Mouse (Mus musculus): ENCODE data around the gene Lilr4b. TPM values are rescaled to one million over a fixed set of nuclear protein-coding genes. Genes with fewer than 3 reads are reported as not detected.
"Not testable (repeated sequence)": the region's sequence is repeated elsewhere in the genome, so short reads cannot be mapped to it uniquely, and the experiment has no call there.

The Lilr4b gene
- polyA plus RNA-seq, 1 experiment from 2014 or later: 4.4 TPM

- no peak overlapping the region for H3K4me3 ChIP-seq (ENCODE audit: low read depth, low read length)
- H3K27me3 ChIP-seq (ENCODE audit: insufficient read depth, low read length): no peaks in the 10 kb centered on the region
- H3K4me2 ChIP-seq (ENCODE audit: low read depth, low read length): no peak overlapping the region
- no peaks in the 10 kb centered on the region for H3K9me3 ChIP-seq (ENCODE audit: low read length)
- no peaks in the 10 kb centered on the region for H3K36me3 ChIP-seq (replicated peaks; ENCODE audit: insufficient read depth, low read length)
- no peak overlapping the region for H3K9ac ChIP-seq (replicated peaks)
- peak overlapping the region; percentile 76 for H3K27ac ChIP-seq (ENCODE audit: low read depth)
- WGBS (ENCODE audit: insufficient replicate concordance): 31% methylated on average over 1 of the region's 1 CpGs
- TF ChIP-seq CTCF (IDR thresholded peaks at IDR 0.05; ENCODE audit: low read depth): no peak
- TF ChIP-seq EP300 (IDR thresholded peaks at IDR 0.05; ENCODE audit: low read depth): no peak
- ATAC-seq (peak; percentile 34), DNase-seq (no peak)
- 0 out of 2 replicates have a peak, but pooled peaks cover 2% of the 10 kb centered on the region for H3K4me1 ChIP-seq (ENCODE audit: insufficient read depth)
These were observed 24.7 kb upstream of the Lilr4b start for GRCm38 (mm10) chr10:51455762-51456161.

- Histone ChIP-seq H3K4me2 (ENCODE audit: low read depth, low read length) (no peak overlapping the region), H3K4me3 (ENCODE audit: low read depth, low read length) (no peak overlapping the region), H3K9ac (replicated peaks) (no peak overlapping the region), H3K27me3 (ENCODE audit: insufficient read depth, low read length) (no peaks in the 10 kb centered on the region), H3K36me3 (replicated peaks; ENCODE audit: insufficient read depth, low read length) (no peaks in the 10 kb centered on the region), H3K27ac (ENCODE audit: low read depth) (peak overlapping the region; percentile 76), H3K4me1 (ENCODE audit: insufficient read depth) (0 out of 2 replicates have a peak, but pooled peaks cover 2% of the 10 kb centered on the region), H3K9me3 (ENCODE audit: low read length) (no peaks in the 10 kb centered on the region)
- 40% methylated on average over 4 of the region's 4 CpGs for WGBS (ENCODE audit: insufficient replicate concordance)
- ATAC-seq (no peak), DNase-seq (no peak)
- TF ChIP-seq CTCF (IDR thresholded peaks at IDR 0.05; ENCODE audit: low read depth) (no peak), EP300 (IDR thresholded peaks at IDR 0.05; ENCODE audit: low read depth) (no peak)
These were observed 24.1 kb upstream of the Lilr4b start for GRCm38 (mm10) chr10:51456369-51456768.

GRCm38 (mm10) chr10:51463800-51464199, 16.6 kb upstream of the Lilr4b start:
- not testable (repeated sequence) for ATAC-seq; H3K27ac ChIP-seq (ENCODE audit: low read depth); DNase-seq; H3K4me3 ChIP-seq (ENCODE audit: low read depth, low read length); H3K36me3 ChIP-seq (replicated peaks; ENCODE audit: insufficient read depth, low read length); H3K9me3 ChIP-seq (ENCODE audit: low read length); H3K9ac ChIP-seq (replicated peaks); H3K4me2 ChIP-seq (ENCODE audit: low read depth, low read length); H3K27me3 ChIP-seq (ENCODE audit: insufficient read depth, low read length); H3K4me1 ChIP-seq (ENCODE audit: insufficient read depth)
- WGBS (ENCODE audit: insufficient replicate concordance): 71% methylated on average over 4 of the region's 4 CpGs

- no CpG with 5 or more reads among the region's 2 CpGs for WGBS (ENCODE audit: insufficient replicate concordance)
- Histone ChIP-seq H3K4me2 (ENCODE audit: low read depth, low read length) (peak within 1 kb of the TSS; percentile 1; the same call in 1 of the 2 replicates), H3K4me3 (ENCODE audit: low read depth, low read length) (peak within 1 kb of the TSS; percentile 6; the same call in 1 of the 2 replicates), H3K27ac (ENCODE audit: low read depth) (0 out of 2 replicates have a peak within 1 kb of the TSS, but pooled peaks have one; percentile 22)
- not testable (repeated sequence) for H3K27me3 ChIP-seq (ENCODE audit: insufficient read depth, low read length); H3K4me1 ChIP-seq (ENCODE audit: insufficient read depth); H3K9ac ChIP-seq (replicated peaks); H3K9me3 ChIP-seq (ENCODE audit: low read length); H3K36me3 ChIP-seq (replicated peaks; ENCODE audit: insufficient read depth, low read length); DNase-seq
- ATAC-seq: peak; percentile 45
These were observed 10.3 kb downstream of the Lilr4b start, which contains the start of gene Lilrb4a for GRCm38 (mm10) chr10:51490691-51491090. Lilrb4a (plus strand) TSS chr10:51490956.

GRCm38 (mm10) chr10:51520021-51520420, 39.6 kb downstream of the Lilr4b start:
- ATAC-seq: peak; percentile 33; the same call in 1 of the 2 replicates

GRCm38 (mm10) chr10:51521453-51521852, 41.0 kb downstream of the Lilr4b start:
- no peak for DNase-seq
- Histone ChIP-seq H3K27ac (ENCODE audit: low read depth) (no peak overlapping the region), H3K27me3 (ENCODE audit: insufficient read depth, low read length) (no peaks in the 10 kb centered on the region), H3K4me2 (ENCODE audit: low read depth, low read length) (no peak overlapping the region), H3K9ac (replicated peaks) (no peak overlapping the region), H3K9me3 (ENCODE audit: low read length) (no peaks in the 10 kb centered on the region), H3K4me3 (ENCODE audit: low read depth, low read length) (no peak overlapping the region), H3K36me3 (replicated peaks; ENCODE audit: insufficient read depth, low read length) (no peaks in the 10 kb centered on the region), H3K4me1 (ENCODE audit: insufficient read depth) (no peaks in the 10 kb centered on the region)
- no peak for TF ChIP-seq CTCF (IDR thresholded peaks at IDR 0.05; ENCODE audit: low read depth)
- no peak for TF ChIP-seq EP300 (IDR thresholded peaks at IDR 0.05; ENCODE audit: low read depth)
- ATAC-seq: no peak

More at GRCm38 (mm10) chr10:51520021-51520420, 39.6 kb downstream of the Lilr4b start:
- H3K4me3 ChIP-seq (ENCODE audit: low read depth, low read length): no peak overlapping the region
- no peaks in the 10 kb centered on the region for H3K4me1 ChIP-seq (ENCODE audit: insufficient read depth)
- no peak overlapping the region for H3K9ac ChIP-seq (replicated peaks)
- H3K9me3 ChIP-seq (ENCODE audit: low read length): no peaks in the 10 kb centered on the region
- H3K4me2 ChIP-seq (ENCODE audit: low read depth, low read length): no peak overlapping the region
- DNase-seq: no peak
- no peak overlapping the region for H3K27ac ChIP-seq (ENCODE audit: low read depth)
- no peaks in the 10 kb centered on the region for H3K27me3 ChIP-seq (ENCODE audit: insufficient read depth, low read length)
- H3K36me3 ChIP-seq (replicated peaks; ENCODE audit: insufficient read depth, low read length): no peaks in the 10 kb centered on the region
- TF ChIP-seq CTCF (IDR thresholded peaks at IDR 0.05; ENCODE audit: low read depth): no peak
- no peak for TF ChIP-seq EP300 (IDR thresholded peaks at IDR 0.05; ENCODE audit: low read depth)

GRCm38 (mm10) chr10:51526090-51526489, 45.7 kb downstream of the Lilr4b start:
- WGBS (ENCODE audit: insufficient replicate concordance): 38% methylated on average over 7 of the region's 7 CpGs
- ATAC-seq (peak; percentile 42; the same call in 1 of the 2 replicates), DNase-seq (no peak)
- no peak overlapping the region for H3K4me2 ChIP-seq (ENCODE audit: low read depth, low read length)
- no peaks in the 10 kb centered on the region for H3K36me3 ChIP-seq (replicated peaks; ENCODE audit: insufficient read depth, low read length)
- H3K9ac ChIP-seq (replicated peaks): no peak overlapping the region
- no peak for TF ChIP-seq EP300 (IDR thresholded peaks at IDR 0.05; ENCODE audit: low read depth)
- H3K27me3 ChIP-seq (ENCODE audit: insufficient read depth, low read length): no peaks in the 10 kb centered on the region
- H3K27ac ChIP-seq (ENCODE audit: low read depth): peak overlapping the region; percentile 55; the same call in 1 of the 2 replicates
- no peak overlapping the region for H3K4me3 ChIP-seq (ENCODE audit: low read depth, low read length)
- H3K9me3 ChIP-seq (ENCODE audit: low read length): no peaks in the 10 kb centered on the region
- H3K4me1 ChIP-seq (ENCODE audit: insufficient read depth): no peaks in the 10 kb centered on the region
